Mouse (Mus musculus) natural killer cell, adult 2 months (primary cell): ENCODE measurements around the gene Frem2.

Experiments
- DNase-seq, 2 experiments: peaks; one replicate each; pipeline ENCODE4 v3.0.0; 2022; ENCODE audit warnings: low spot score in 2 of 2

Frem2 gene

GRCm38 (mm10) chr3:53620355-53620754 is 36.8 kb downstream of the Frem2 start:
- DNase-seq: no peak

DNA sequence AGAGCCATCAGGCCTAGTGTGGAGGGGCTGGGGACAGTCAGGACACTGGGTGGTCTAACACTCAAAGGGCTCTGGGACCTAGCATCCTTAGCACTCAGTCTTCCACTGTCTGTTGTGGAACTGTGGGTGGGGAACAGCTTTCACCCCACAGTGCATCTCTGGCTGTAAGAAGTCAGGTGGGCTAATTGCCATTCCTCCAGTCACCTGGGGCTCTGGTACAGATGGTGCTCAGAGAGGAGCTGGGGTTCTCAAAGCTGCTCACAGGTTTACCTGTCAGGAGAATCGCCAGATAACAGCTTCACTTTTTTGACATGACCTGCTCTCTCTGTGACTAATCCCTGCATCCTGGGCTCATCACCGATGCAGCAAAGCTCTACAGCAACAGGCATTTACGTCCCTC is 46.0 kb downstream of the Frem2 start:
- no peak for DNase-seq

- no peak for DNase-seq
These were observed 47.3 kb downstream of the Frem2 start for GRCm38 (mm10) chr3:53609851-53610250.

GRCm38 (mm10) chr3:53600140-53600539 is 57.0 kb downstream of the Frem2 start:
- DNase-seq: no peak

DNA sequence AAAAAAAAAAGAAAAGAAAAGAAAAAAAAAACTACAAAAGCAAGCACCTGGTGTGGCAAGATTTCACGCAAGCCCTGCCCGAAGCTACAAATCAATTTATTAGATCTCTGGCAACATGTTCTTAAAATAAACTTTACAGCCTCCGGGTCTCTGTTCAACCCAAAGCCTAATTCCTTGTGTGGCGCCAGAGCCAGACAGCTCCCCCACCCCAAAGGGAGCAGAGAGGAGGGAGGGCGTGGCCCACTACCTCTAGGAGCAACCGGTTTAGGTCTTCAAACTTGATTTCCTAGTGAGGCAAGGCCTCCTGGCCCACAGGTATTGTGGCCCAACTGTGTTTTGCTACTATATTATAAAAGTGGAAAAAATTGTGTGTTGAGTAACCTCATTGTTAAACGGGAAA is 57.8 kb downstream of the Frem2 start:
- DNase-seq: no peak

DNA sequence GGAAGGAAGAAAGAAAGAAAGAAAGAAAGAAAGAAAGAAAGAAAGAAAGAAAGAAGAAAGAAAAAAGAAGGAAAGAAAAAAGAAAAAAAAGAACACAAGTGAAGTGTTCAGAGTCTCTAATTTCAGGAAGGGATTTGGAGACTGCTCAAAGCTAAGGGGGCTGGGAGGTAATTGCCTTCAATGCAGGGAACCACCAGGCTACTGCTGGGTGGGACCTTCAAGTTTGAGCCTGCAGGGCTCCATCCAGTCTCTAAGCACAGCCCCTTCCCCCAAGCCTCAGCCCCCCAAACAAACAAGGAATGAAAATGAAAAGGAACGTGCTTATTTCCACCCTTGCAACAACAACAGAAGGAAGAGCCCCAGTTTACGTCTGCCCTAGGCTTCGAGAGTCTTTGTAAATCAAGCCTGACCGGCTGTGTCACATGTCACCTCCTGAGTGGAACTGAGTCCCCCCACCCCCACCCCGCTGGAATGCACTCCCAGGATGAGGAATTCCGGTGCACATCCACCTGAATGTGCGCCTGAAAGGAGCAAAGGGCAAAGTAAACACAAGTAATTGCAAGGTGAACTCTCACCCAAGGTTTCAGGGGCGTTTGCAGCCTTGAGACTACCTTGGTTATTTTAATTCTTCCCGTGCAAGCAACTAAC is 58.9 kb downstream of the Frem2 start:
- DNase-seq: no peak

DNA sequence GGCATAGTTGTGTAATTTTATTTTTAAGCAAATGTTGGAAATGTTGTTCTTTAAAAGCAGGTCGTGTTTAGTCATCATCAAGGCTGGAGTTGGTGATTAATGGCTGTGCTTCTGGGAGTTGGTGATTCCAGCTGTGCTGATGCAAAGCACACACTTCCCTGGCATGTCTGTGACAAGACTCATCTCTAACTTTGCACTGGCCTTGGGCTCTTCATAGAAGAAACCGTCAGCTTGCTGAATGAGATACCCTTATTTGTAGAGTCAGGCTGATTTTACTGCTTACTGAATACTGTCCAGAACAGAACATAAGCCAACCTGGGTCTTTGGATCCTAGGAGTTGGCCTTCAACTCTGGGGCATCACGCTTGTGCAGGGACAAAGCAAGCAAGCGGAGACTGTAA is 62.7 kb downstream of the Frem2 start:
- no peak for DNase-seq

DNA sequence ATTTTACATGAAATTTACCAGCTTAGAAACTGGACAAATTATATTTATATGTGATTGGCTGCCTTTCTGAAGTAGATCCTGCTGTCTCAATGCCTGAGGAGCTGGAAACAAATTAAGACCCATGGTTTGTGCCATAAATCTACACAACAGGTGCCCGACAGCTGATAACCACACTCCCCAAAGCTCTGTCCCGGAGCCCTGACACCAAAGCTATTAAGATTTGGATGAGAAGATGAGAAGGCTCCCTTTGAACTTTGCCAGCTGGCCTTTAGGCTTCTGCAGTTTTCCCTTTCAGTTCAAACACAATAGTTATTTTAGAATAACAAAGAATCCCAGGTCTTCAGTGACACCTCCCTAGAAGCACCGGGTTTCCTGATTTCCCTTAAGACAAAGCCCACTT is 63.4 kb downstream of the Frem2 start:
- no peak for DNase-seq

DNA sequence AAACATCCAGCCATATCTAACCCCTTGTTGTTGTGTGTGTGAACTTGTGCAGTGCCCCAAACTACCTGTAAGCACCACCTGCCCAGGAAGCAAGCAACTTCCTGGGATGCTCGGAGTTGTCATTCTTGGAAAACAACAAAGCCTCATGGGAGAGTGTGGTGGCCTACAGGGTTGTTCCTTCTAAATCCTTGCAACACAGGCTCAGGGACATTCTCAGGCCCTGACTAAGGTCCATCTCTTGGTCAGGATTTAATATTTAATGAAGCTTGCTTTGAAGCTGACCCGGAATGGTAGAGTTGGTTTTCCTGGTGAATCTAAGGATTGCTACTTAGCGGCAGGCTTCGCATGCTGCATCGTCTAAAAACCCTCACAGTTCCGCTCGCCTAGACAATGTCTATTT is 65.1 kb downstream of the Frem2 start:
- DNase-seq: no peak

- DNase-seq: peak in 1 of 2 experiments; percentile 6
These were observed 67.0 kb downstream of the Frem2 start for GRCm38 (mm10) chr3:53590139-53590621.

DNA sequence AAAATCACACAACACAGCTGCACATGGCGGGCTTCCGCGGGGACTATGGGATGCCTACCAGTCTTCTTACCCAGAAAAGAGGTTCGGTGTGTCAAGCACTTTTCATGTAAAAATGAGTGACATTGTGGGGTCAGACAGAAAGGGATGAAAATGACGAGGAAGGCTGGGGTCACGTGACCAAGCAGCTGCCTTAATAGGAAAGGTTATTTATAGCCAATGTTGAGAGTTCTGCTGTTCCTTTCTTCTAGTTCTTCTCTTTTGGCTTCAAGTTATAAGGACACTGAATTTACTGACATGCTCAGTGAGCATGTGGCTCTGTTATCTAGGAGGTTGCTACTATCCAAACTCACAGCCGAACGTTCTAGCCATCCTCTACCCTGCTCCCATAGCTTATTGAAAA is 73.9 kb downstream of the Frem2 start:
- no peak for DNase-seq

- no peak for DNase-seq
These were observed 76.4 kb downstream of the Frem2 start for GRCm38 (mm10) chr3:53580596-53581254.

GRCm38 (mm10) chr3:53579121-53579704 is 77.9 kb downstream of the Frem2 start:
- no peak for DNase-seq

DNA sequence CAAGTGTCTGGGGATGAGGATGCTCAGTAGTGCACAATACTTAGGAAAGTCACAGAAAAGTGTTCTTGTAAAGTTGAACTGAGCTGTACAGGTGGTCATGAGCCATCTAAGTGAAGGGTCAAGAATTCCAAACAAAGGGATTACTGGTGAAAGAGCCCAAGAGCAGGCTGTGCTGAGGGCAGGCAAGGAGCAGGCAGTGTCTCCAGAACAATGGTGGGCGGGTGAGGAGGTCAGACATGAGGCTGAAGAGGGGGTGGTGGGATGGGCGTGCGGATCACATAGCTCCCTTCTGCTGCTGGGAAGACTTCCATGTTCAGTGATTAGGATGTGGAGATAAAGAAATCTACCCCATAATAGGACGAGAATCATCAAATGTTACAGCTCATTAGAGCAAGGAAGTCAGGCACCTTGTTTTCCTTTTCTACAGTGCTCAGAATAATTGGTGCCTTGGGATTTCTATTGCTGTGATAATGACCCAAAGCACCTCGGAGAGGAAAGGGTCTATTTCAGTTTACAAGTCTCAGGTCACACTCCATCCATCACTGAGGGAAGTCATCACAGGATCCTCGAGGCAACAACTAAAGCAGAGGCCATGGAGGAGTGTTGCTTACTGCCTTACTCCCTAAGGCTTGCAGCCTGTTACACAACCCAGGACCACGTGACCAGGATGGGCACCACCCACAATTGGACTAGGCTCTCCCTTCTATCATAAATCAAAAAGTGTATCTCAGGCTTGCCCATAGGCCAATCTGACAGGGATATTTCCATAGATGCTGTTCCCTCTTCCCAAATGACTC is 80.6 kb downstream of the Frem2 start:
- no peak for DNase-seq

GRCm38 (mm10) chr3:53574123-53574522 is 83.0 kb downstream of the Frem2 start:
- no peak for DNase-seq

GRCm38 (mm10) chr3:53571663-53572062 is 85.5 kb downstream of the Frem2 start:
- no peak for DNase-seq

GRCm38 (mm10) chr3:53564521-53564920 is 92.6 kb downstream of the Frem2 start:
- no peak for DNase-seq

DNA sequence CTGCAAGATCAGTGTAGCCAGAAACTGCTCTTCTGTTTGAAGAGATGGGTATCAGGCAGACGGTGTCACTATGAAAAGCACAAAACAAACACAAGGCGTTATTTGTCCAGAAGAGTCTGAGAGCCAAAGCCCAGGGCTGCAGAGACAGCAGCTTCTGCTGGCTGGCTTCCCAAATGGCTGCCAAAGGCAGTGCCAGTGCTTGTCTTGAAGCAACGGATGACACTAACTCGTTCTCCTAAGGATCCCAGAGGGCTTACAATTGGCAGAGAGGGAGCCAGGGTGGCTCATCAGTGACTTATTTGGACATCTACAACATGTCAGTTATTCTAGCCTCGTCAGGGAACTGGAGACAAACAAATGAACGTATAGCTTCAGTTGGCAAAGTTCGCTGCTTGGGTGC is 93.4 kb downstream of the Frem2 start:
- DNase-seq: no peak

GRCm38 (mm10) chr3:53561813-53562212 is 95.3 kb downstream of the Frem2 start:
- no peak for DNase-seq

DNA sequence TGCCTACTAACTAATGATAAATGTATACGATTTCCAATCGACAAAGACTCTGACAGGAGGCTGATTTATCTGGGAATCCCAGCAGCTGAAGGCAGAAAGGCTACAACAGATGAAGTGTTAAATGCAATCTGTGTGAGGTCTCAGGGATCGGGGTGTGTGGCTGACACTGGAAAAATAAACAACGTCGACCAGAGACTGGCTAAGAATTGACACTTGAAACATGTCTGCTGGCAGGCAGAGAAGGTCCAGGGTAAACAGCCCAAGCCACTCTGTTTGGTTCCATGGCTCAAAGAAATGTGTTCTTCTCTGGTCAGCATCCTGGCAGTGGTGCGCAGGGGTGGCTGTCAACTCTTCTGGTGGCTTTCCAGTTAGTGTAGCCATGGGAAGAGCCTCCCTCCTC is 98.1 kb downstream of the Frem2 start:
- DNase-seq: no peak

DNA sequence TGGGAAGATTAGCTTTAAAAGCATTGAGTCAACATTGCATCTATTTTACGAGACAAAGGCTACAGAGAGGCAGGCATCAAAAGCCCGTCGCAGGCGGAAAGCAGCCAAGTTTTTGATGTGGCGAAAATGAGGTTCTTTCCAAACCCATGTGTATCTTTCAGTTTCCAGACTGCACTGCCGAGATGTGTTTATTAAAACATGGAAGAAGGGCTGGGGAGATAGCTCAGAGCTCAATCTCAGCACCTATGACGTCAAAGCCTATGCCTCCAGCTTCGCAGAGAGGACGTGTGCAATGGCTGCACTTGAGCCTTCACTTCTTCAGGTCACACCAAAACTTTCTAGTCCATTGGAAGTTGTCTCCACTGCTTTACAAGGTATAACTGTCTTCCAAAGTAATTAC is 98.9 kb downstream of the Frem2 start:
- DNase-seq: no peak
